Mouse (Mus musculus): Measurements from ENCODE around the gene Klre1. TPM values are rescaled to one million over a fixed set of nuclear protein-coding genes. Genes with fewer than 3 reads are reported as not detected.

The Klre1 gene
- polyA plus RNA-seq, 1 experiment from 2014 or later, result 0.45 TPM

Other genes starting within 250 kb of the Klre1 start
- not detected in 2 replicates for gene 4922502D21Rik, start 246.1 kb upstream of the Klre1 start, polyA plus RNA-seq (2015; fragmentation: Nextera tagmentation; extraction: Ambion mirVana)
- gene Clec12a, start 235.2 kb upstream of the Klre1 start, polyA plus RNA-seq (2015; fragmentation: Nextera tagmentation; extraction: Ambion mirVana), result 14.2 and 14.6 TPM in 2 replicates
- 0.11 TPM in 1 of 2 replicates, not detected in the other for gene Clec12b, start 192.0 kb upstream of the Klre1 start, polyA plus RNA-seq (2015; fragmentation: Nextera tagmentation; extraction: Ambion mirVana)
- gene Clec1b, start 180.6 kb upstream of the Klre1 start, polyA plus RNA-seq (2015; fragmentation: Nextera tagmentation; extraction: Ambion mirVana), result 53.8 and 56.0 TPM in 2 replicates
- gene Clec9a, start 169.0 kb upstream of the Klre1 start, polyA plus RNA-seq (2015; fragmentation: Nextera tagmentation; extraction: Ambion mirVana), result 0.56 and 0.92 TPM in 2 replicates
- gene Clec1a, start 125.9 kb upstream of the Klre1 start, polyA plus RNA-seq (2015; fragmentation: Nextera tagmentation; extraction: Ambion mirVana), result 0.65 and 1.0 TPM in 2 replicates
- gene Olr1, start 70.7 kb upstream of the Klre1 start, polyA plus RNA-seq (2015; fragmentation: Nextera tagmentation; extraction: Ambion mirVana), result 0.56 and 0.70 TPM in 2 replicates
- not detected in 2 replicates for gene Tmem52b, start 65.3 kb upstream of the Klre1 start, polyA plus RNA-seq (2015; fragmentation: Nextera tagmentation; extraction: Ambion mirVana)
- 37.3 and 38.5 TPM in 2 replicates for gene Gabarapl1, start 44.7 kb upstream of the Klre1 start, polyA plus RNA-seq (2015; fragmentation: Nextera tagmentation; extraction: Ambion mirVana)
- 2.1 and 2.7 TPM in 2 replicates for gene Klrd1, start 13.9 kb downstream of the Klre1 start, polyA plus RNA-seq (2015; fragmentation: Nextera tagmentation; extraction: Ambion mirVana)
- gene Klrk1, start 46.0 kb downstream of the Klre1 start, polyA plus RNA-seq (2015; fragmentation: Nextera tagmentation; extraction: Ambion mirVana), result 2.3 and 2.5 TPM in 2 replicates
- not detected in 2 replicates for gene Klrc3, start 65.4 kb downstream of the Klre1 start, polyA plus RNA-seq (2015; fragmentation: Nextera tagmentation; extraction: Ambion mirVana)
- gene Klrc2, start 82.8 kb downstream of the Klre1 start, polyA plus RNA-seq (2015; fragmentation: Nextera tagmentation; extraction: Ambion mirVana), result 0.14 and 0.27 TPM in 2 replicates
- 1.2 and 1.8 TPM in 2 replicates for gene Klrc1, start 101.1 kb downstream of the Klre1 start, polyA plus RNA-seq (2015; fragmentation: Nextera tagmentation; extraction: Ambion mirVana)
- not detected in 2 replicates for gene Klri1, start 139.2 kb downstream of the Klre1 start, polyA plus RNA-seq (2015; fragmentation: Nextera tagmentation; extraction: Ambion mirVana)
- 0.07 and 0.13 TPM in 2 replicates for gene Klri2, start 162.6 kb downstream of the Klre1 start, polyA plus RNA-seq (2015; fragmentation: Nextera tagmentation; extraction: Ambion mirVana)
- gene Gm156, start 206.4 kb downstream of the Klre1 start, polyA plus RNA-seq (2015; fragmentation: Nextera tagmentation; extraction: Ambion mirVana), result not detected in 2 replicates

Measured in liver, postnatal 0 days (tissue).